Mouse (Mus musculus) CD4-positive helper T cell, adult 2 months (primary cell): Measurements from ENCODE around the gene Rab11a.

Experiments used
- DNase-seq: peaks from one replicate; pipeline ENCODE4 v3.0.0-alpha.2; 2012; ENCODE audit warnings: low read depth, missing footprints, low spot score

Gene Rab11a

GRCm38 (mm10) chr9:64737406-64738201 lies at the start of gene Rab11a:
TSS of gene Rab11a (minus strand) at chr9:64737758.
- DNase-seq = peak; percentile 96

GRCm38 (mm10) chr9:64786216-64786905 lies 48.8 kb upstream of the Rab11a start:
- no peak for DNase-seq

GRCm38 (mm10) chr9:64784841-64785240 lies 47.3 kb upstream of the Rab11a start:
- DNase-seq = peak; percentile 80

GRCm38 (mm10) chr9:64783511-64783910 lies 46.0 kb upstream of the Rab11a start:
- DNase-seq = no peak

GRCm38 (mm10) chr9:64779628-64780027 lies 42.1 kb upstream of the Rab11a start:
- peak; percentile 80 for DNase-seq

- no peak for DNase-seq
Measured at GRCm38 (mm10) chr9:64778151-64778550, 40.6 kb upstream of the Rab11a start.

- no peak for DNase-seq
Measured at GRCm38 (mm10) chr9:64777441-64777987, 40.0 kb upstream of the Rab11a start.

GRCm38 (mm10) chr9:64775491-64775890 lies 37.9 kb upstream of the Rab11a start:
- DNase-seq = no peak

GRCm38 (mm10) chr9:64774883-64775282 lies 37.3 kb upstream of the Rab11a start:
- no peak for DNase-seq

GRCm38 (mm10) chr9:64774411-64774811 lies 36.9 kb upstream of the Rab11a start:
- no peak for DNase-seq

- no peak for DNase-seq
Measured at GRCm38 (mm10) chr9:64773936-64774335, 36.4 kb upstream of the Rab11a start.

GRCm38 (mm10) chr9:64773254-64773653 lies 35.7 kb upstream of the Rab11a start:
- no peak for DNase-seq

- no peak for DNase-seq
Measured at GRCm38 (mm10) chr9:64771236-64771635, 33.7 kb upstream of the Rab11a start.

- no peak for DNase-seq
Measured at GRCm38 (mm10) chr9:64770411-64770849, 32.9 kb upstream of the Rab11a start.

GRCm38 (mm10) chr9:64769911-64770310 lies 32.4 kb upstream of the Rab11a start:
- DNase-seq = no peak

- peak; percentile 29 for DNase-seq
Measured at GRCm38 (mm10) chr9:64769066-64769695, 31.6 kb upstream of the Rab11a start.

- no peak for DNase-seq
Measured at GRCm38 (mm10) chr9:64767796-64768195, 30.2 kb upstream of the Rab11a start.

GRCm38 (mm10) chr9:64766136-64766535 lies 28.6 kb upstream of the Rab11a start:
- DNase-seq = no peak

GRCm38 (mm10) chr9:64764824-64765223 lies 27.3 kb upstream of the Rab11a start:
- no peak for DNase-seq

- no peak for DNase-seq
Measured at GRCm38 (mm10) chr9:64758052-64758451, 20.5 kb upstream of the Rab11a start.

- no peak for DNase-seq
Measured at GRCm38 (mm10) chr9:64752575-64752974, 15.0 kb upstream of the Rab11a start.

GRCm38 (mm10) chr9:64749314-64749713 lies 11.8 kb upstream of the Rab11a start:
- no peak for DNase-seq
